Mouse (Mus musculus) common myeloid progenitor, adult 5-6 weeks (primary cell): ENCODE results near the gene Vgll4. TPM values are rescaled to one million over a fixed set of nuclear protein-coding genes. Genes with fewer than 3 reads are reported as not detected.

Experiments used
- ATAC-seq: replicated peaks from 2 replicates; pipeline ENCODE4 v1.8.0; 2016; ENCODE audit warnings: low read depth, mild to moderate bottlenecking, moderate TSS enrichment, inconsistent platforms; ENCODE audit not compliant: poor library complexity, severe bottlenecking
- total RNA-seq: library from RNA; stranded (forward); fragments of 200-1000, 187-1606 nt; gene quantifications from 2 replicates; pipeline ENCODE4 v1.2.3, GENCODE M21; 2017

Gene Vgll4
- total RNA-seq, result 39.9 and 40.6 TPM in 2 replicates

DNA sequence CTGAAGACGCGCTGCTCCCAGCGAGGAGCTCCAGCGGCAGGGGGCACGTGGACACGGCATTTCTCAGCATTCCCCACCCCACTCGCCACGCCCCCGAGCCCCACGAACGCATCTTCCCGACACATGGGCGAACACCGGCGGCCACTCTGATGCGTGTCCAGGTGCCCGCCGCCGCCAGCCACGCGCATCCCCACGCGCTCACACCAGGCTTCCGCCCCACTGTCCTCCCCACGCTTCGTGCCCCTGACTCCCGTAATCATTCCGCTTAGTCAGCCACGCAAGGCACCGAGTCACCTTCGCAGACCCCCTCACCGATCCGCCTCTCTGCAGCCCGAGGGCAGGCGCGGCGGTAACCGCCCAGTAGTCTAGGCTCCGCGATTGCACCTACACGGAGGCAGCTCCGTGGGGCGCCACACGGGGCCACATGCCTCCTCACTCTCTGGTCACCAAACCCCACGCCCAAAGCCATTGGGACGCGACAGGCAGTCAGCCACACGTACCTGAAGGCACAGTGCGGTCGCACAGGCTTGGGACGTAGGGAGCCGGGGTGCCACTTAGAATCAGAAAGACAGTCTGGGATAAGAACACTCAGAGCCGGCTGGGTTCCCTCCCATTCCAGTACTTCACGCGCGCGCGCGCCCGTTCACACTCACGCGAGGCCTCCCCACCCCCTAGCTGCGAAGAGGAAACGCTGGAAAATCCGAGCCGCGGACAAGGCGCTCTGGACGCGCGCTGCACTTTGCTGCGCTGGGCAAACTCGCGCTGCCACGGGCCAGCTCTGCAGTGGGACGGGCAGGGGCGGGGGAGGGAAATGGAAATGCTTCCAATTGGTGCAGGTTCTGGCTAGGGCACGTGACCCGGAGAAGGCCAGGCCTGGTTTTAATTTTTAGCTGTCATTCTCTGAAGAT, at the start of gene Vgll4:
Gene Vgll4 (minus strand): TSS at position 782 of the 908 bp plus-strand sequence.
- peak; percentile 33 for ATAC-seq

DNA sequence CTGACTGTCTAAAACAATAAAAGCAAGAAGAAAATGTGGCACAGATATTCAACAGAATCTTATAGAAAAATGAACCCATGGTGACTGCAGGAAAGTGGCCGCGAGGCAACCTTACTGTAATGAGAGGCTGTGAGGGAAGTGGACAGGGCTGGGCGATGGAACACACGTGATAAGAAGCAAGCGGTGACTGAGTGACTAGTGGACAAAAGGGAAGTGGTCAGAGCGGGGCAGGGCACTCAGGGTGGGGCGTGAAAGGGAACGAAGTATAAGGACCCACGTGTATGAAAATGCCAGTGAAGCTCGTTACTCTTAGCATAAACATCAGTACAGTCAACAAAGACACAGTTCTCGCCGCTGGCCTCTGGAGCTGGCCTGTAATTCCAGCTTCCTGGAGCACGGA, 45.7 kb upstream of the Vgll4 start:
- peak; percentile 69 for ATAC-seq

DNA sequence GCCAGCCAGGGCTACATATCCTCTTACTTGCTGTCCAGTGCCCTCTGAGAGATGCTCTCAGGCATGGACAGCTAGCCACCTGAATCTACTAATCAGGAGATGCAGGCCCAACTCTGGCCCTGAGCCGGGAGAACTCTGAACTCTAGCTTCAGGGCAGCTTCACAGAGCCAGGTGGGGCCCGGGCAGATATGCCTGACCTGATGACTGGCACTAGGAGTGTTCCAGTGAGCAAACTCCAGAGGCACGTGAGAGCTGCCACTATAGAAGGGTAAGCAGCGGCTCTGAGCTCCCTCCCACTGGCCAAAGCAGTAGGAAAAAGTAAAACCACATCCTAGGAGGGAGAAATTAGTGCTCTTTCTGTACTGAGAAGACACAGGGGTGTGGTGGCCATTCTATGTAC, 43.8 kb upstream of the Vgll4 start:
- no peak for ATAC-seq

DNA sequence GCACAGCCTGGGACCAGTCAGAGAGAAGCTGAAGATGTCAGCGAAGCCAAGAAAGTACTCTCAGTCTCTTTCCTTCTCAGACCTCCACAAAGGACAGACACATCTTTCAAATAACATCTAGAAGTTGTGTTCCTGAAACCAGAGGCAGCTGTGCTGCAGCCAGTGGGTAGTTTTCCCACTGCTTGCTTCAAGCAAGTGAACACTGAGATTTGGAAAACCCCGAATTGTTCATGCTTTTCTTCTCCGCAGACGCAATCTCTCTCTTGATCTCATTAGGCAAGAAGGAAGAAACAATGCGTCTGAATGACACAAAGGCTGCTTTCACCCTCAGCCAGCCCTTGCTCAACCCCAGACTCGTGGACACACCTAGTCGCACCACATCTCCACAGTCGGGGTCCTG, 42.0 kb upstream of the Vgll4 start:
- no peak for ATAC-seq

DNA sequence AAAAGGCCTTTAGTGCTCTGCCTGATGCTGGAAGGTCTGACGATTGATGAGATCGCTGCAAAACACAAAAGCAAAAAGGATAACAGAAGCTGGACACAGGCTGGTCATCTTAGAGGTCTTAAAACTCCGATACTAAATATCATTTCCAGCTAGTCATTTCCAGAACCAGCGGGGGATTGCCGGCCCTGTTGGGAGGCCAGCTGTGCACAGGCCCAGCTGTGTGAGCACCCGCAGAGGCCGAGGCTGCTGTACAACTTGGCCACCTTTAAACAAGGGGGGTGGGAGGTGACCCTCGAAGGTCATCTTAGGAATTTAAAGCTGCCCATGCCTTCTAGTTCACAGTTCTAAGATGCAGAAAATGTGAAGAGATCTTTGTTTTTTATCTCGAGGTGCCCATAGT, 41.0 kb upstream of the Vgll4 start:
- no peak for ATAC-seq

DNA sequence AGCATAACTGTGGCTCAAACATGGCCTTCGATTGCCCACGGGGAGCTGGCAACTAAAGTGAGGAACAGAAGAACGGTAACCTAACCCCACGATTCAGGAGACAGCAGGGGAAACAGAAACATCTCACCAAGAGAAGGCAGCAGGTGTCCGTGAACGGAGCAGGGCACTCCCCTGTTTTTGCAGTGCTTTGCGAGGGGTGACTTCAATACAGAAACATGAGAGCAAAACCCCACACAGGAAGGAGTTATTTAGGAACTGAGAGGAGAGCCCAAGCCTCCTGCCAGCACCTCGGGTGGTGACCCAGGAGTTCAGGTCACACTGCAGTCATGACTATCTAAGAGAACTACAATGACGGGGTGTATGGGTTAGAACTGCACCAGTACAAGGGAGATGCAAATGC, 40.5 kb upstream of the Vgll4 start:
- ATAC-seq, result no peak

DNA sequence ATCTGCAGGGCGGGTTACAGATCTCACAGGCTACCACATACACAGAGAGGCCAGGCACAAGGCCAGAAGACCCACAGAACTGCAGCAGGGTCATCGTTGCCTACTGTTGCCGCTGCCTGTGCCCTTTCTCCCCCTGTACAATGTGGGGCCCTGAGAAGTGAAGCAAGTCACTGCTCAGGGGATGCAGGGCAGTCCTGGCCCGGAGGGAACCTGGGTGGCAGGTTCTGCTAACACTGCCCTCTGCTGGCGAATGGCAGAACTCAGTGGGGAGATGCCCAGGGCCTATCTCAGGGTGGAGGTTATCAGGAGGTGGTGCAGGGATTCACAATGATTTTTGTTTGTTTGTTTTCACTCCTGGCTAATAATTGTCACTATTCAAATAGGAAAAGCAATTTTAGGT, 37.9 kb upstream of the Vgll4 start:
- ATAC-seq, result peak; percentile 87

DNA sequence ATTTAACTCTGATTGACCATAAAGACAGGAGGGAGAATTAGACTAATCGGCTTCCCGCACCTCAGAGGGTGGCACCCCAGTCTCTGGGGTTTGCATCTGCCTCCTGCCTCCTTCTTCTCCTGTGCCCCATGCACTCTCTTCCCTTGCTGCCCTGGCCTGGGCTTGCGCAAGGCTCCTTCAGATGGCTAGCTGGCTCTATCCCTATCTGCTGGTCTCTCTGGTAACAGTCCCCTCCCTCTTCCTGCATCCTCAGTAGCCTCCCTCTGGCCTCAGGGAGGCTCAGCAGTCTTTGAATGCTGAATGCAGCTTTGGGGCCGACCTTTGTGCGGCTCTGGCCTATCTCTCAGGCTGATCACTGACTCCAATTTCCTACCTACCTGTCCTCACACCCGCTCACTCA, 37.2 kb upstream of the Vgll4 start:
- ATAC-seq, result peak; percentile 81

DNA sequence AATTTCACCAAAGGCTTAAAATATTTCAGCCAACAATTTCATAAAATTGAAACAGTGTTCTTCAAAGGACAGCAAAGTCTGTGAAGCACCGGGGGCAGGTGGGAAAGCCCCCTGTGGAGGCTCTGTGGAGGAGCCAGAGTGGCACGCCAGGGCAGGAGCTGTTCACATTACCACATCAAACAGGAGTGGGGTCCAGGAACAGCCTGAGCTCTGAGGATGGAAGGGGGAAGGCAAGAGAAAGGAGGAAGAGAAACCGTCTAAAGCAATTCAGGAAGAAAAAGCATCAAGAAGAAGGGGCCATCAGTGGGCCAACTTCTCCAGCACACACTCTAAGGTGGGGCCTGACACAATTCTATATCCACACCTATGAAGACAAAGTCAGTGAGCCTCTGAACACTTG, 36.3 kb upstream of the Vgll4 start:
- no peak for ATAC-seq

DNA sequence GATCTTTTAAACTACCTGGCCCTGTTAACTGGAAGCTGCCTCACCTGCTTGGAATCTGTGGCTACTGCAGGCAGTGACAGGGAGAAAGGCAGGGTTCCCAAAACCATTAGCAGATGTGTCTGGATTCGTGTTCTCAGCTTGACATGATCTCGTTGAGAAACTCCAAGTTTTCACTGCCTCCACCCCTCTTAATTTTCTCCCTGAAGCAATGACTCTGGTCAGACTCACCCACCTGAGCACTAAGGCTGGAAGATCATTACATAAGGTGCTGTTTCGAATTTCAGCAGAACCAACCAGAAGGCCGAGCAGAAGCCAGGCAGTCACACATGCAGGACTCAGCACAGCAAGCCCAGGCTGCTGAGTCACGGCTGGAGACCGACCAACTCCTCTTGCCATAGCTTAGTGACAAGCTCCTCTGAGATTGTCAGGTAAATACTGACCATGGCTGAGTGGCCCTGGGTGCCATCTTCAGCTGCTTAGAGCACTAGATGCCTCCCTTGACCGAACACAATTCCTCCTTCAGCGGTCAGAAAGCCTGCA, 35.6 kb upstream of the Vgll4 start:
- ATAC-seq, result no peak

DNA sequence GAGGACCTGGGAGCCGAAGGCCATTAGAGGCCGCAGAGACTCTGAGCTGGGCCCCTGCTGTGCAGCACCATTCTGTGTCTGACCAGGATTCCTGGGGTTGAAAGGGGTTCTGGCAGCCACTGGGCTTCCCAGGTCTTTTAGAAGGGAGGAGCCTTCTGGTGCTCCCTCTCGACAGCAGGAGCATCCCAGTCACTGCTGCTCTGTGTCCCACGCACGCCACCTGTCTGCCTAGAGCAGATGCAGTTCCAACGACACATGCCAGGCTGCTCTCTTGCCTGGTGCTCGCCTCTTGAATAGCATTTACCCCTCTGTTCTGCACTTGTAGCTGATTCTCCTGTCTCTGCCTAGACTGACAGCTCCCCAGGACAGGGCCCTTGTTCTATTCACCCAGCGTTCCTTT, 34.8 kb upstream of the Vgll4 start:
- ATAC-seq, result no peak

DNA sequence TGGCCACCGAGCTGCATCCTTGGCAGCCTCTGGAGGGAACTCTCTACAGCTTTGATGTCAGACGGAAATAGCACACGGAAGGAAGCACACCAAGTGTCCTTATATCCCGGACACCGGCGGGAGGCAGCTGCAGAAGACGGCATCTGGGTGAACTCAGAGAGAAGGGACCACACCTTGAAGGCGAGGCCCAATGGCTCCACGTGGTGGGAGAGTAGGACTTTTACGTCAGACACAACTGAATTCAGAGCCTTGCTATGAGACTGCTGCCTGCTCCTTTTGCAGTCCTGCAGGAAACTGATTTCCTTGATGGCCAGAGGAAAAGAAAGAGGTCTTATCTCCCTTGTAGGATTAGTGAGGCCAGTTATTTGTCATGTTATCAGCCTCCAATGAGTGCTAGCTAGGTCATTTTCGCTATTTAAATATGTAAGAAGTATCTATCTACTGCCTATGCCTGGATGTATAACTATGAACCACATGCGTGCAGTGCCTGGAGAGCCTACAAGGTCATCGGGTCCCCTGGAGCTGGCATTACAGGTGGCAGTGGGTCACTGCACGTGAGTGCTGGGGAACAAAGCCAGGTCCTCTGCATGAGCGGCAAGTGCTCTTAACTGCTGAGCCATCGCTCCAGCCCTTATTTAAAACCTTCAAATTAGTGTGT, 28.7 kb upstream of the Vgll4 start:
- ATAC-seq, result no peak

DNA sequence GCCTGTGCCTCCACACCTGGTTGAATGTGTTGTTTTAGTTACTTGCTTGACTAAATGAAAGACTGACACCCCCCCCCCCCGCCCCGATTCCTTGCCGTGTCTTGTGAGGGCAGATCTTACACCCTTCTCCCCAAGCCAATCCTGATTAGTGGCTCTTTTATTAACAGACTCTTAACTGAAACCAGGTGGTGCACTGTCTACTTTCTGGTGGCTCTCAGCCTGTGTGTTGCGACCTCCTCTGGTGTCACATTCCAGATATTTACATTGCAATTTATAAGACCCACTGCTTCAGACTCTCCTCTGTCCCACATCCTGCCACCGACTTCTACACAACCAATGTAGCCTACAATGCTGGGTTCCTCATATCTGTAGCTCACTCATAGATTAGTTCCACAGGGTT, 27.7 kb upstream of the Vgll4 start:
- ATAC-seq, result no peak

DNA sequence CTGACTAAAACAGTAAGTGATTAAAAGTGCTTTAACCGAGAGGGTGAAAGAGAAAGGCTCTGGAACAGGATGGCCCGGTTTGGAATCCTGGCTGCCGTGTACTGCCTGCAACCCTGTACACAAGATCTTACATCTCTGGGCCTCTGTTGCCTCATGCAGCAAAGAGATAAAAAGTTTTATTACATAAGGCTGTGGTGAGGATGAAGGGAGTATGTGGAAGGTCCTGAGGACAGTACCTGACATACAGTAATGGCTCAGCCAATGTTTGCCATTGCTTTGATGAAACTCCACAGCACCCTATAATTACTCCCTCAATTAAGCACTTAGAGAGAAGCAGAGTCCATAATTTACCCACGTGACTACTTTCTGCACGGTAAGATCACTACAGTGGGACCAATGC, 27.1 kb upstream of the Vgll4 start:
- no peak for ATAC-seq

DNA sequence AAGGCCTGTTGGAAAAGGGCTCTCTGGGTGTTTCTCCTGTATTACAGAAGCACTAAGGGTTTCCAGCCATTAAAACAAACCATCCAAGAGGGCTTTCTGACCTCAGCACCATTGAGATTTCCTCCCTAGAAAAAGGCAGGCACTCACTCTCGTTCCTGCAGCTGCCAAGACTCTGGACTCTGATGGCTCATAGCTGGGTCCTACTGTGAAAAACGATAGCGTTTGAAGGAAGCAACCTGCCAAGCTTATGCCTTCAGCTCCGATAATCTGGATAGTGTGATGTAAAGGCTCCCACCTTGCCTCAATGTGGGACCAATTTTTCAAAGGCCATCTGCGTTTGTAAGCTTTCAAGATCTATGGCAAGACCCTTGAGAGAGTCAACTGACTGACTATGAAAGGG, 24.3 kb upstream of the Vgll4 start:
- no peak for ATAC-seq

DNA sequence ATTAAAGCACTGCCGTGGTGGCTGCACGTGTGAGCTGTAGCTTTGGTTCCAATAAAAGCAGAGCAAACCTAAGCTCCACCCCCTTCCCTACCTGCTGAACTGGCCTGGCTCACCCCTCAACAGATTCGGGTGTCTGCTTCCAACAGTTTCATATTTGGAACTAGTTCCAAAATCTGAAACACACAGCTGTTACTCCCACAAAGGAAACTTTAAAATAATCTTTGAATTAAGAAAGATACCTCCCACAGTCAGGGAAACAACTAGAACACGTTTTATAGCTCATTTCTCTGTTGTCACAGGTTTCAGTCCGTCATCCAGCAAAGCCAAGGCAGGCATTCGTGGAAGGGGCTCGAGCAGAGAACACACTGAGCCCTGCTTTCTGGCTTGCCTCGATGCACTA, 23.9 kb upstream of the Vgll4 start:
- no peak for ATAC-seq

DNA sequence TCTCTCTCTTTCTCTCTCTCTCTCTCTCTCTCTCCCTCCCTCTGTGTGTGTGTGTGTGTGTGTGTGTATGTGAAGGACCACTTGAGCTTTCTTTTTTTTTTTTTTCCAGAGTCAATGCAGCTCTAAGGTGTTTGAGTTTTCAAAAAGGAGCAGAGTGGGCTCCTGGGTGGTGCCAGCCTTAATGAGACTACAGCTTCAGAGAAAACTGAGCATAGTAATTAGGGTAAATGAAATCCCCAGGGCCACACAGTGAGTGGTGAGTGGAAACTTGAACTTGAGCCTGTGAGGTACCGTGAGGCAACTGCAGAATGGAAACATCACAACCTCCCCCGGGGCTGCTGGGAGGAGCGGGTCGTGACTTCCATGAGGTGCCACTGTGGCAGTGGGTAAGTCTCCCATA, 22.1 kb upstream of the Vgll4 start:
- no peak for ATAC-seq

DNA sequence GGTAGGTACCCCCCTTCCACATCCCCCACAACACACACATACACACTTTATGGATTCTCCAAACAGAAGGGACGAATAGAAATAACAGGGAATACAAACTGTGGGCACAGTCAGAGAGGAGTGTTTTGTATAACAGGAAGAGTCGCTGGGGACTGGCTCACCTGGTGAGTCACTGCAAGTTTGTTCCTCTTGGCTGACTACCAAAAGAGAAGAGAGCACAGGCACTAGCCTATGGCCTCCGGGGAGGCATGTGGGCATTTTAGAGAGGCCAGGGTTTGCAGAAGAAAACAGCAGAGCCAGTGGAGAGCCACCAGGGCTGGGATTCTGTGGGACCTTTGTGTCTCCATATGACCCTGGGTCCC, 18.8 kb upstream of the Vgll4 start:
- peak; percentile 68; the same call in 1 of the 2 replicates for ATAC-seq

DNA sequence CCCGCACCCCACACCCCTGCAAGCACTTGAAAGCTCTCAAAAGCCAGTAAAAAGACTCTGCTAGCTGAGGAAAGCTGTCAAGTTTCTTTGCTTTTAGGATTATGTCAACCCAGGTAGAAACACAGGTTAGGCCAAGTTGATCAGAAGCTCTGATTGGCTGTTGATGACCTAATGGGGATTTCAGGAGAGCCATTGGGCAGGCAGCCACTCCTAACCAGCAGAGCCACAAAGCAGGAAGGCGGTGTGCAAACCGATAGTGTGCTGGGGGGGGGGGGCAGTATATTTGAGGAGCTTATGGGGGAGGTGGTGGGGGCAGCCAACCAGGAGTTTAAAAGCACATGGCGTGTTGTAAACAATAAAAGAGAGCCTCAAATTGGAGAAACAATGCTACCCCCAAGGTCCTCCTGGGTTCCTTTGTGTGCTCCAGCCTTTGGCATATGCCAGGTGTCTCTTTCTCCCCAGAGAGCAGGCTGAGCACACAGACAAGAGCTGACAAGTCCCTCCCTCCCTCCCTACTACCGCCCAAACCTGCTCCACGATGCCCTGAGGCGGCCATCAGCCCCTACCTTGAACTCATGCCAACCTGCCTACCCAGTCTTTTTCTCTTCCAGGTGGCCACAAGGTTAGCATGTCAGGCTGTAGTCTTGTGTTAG, 18.3 kb upstream of the Vgll4 start:
- no peak for ATAC-seq

DNA sequence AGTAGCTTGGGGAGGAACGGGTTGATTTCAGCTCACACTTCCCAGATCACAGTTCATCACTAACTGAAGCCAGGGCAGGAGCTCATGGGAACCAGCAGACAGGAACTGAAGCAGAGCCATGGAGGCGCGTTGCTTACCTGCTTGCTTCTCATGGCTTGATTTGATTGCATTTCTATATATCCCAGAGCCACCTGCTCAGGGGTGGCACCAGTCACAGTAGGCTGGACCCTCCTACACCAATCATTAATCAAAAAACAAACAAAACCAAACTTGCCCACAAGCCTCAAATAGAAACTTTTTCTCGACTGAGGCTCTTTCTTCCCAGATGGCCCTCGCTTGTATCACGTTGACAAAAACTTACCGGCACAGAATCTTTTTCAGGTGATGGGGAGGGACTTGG, 12.9 kb upstream of the Vgll4 start:
- ATAC-seq, result no peak

DNA sequence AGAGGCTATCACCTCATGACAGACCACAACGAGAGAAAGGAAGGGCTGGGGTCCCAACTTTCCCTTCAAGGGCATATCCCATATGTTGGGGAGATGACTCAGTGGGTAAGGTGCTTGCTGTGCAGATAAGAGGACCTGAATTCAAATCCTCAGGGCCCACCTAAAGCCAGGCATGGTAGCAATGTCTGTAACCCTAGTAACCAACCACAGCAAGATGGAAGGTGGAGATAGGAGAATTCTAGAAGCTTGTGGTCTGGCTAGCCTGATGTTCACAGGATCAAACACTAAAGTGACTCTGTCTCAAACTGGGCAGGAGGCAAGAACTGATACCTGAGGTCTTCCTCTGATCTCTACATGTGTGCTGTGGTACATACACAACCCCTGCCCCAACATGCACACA, 9.9 kb upstream of the Vgll4 start:
- peak; percentile 45; the same call in 1 of the 2 replicates for ATAC-seq
